Mouse (Mus musculus) hindbrain, embryonic 10.5 days (tissue): ENCODE data around the gene Babam2. TPM values are rescaled to one million over a fixed set of nuclear protein-coding genes. Genes with fewer than 3 reads are reported as not detected.

Experiments
- DNase-seq: peaks from one replicate; pipeline ENCODE4 v3.0.0-alpha.2; 2017; ENCODE audit warnings: low spot score
- H3K27ac ChIP-seq: fragments of 300-500 bp; sonication (generic); 2 replicates; pipeline ENCODE4 v1.5.1; 2016; ENCODE audit warnings: mild to moderate bottlenecking, moderate library complexity
- H3K27me3 ChIP-seq: fragments of 300-500 bp; sonication (generic); 2 replicates; pipeline ENCODE4 v1.6.1; 2016; ENCODE audit warnings: mild to moderate bottlenecking; ENCODE audit not compliant: poor library complexity, insufficient read depth, severe bottlenecking
- H3K36me3 ChIP-seq: fragments of 300-500 bp; sonication (generic); 2 replicates; pipeline ENCODE4 v1.6.1; 2016; ENCODE audit warnings: mild to moderate bottlenecking, moderate library complexity
- H3K4me1 ChIP-seq: fragments of 300-500 bp; sonication (generic); replicated peaks from 2 replicates; pipeline ENCODE4 v1.6.1; 2016; ENCODE audit warnings: mild to moderate bottlenecking
- H3K4me3 ChIP-seq: fragments of 300-500 bp; sonication (generic); 2 replicates; pipeline ENCODE4 v1.5.1; 2016; ENCODE audit warnings: mild to moderate bottlenecking, moderate library complexity
- H3K9me3 ChIP-seq: fragments of 300-500 bp; sonication (generic); 2 replicates; pipeline ENCODE4 v1.6.1; 2016; ENCODE audit warnings: mild to moderate bottlenecking, moderate library complexity
- WGBS: fragments of 180-500 bp; shearing (Covaris S2); methylation state at CpG from one replicate; pipeline ENCODE4 v1.1.7; 2016; 5-methylcytosine and 5-hydroxymethylcytosine counted together
- polyA plus RNA-seq: library from polyadenylated mRNA; unstranded; fragments of >200 nt; fragmentation: Nextera tagmentation; extraction: Ambion mirVana; gene quantifications from 2 replicates; pipeline ENCODE4 v1.2.1, GENCODE M21; 2016

Babam2 gene
- polyA plus RNA-seq, 1 experiment from 2014 or later = 36.8 TPM

DNA sequence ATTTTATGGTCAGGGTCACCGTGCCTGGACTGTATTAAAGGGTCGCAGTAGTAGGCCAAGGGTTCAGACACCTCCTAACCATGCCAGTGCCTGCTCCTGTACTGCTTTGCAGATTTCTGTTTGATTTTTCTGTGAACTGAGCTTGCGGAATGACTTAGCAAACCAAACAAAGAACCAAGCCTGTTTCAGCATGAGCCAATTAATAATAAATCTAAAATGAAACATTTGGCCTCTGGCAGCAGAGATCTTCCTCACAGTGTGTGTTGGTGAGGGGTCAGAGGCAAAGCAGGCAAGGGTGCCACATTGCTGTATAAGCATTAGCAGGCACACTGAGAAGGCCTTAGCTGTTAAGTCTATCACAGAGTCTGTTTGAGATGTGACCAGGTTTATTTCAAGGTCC lies 342.0 kb downstream of the Babam2 start:
- 82% methylated on average over 3 of the region's 3 CpGs for WGBS
- H3K27ac ChIP-seq = no peak overlapping the region
- H3K4me3 ChIP-seq = no peak overlapping the region
- no peak for DNase-seq
- no peaks in the 10 kb centered on the region for H3K9me3 ChIP-seq
- 0 out of 2 replicates have a peak, but pooled peaks cover 4% of the 10 kb centered on the region for H3K4me1 ChIP-seq
- no peaks in the 10 kb centered on the region for H3K36me3 ChIP-seq
- no peaks in the 10 kb centered on the region for H3K27me3 ChIP-seq

DNA sequence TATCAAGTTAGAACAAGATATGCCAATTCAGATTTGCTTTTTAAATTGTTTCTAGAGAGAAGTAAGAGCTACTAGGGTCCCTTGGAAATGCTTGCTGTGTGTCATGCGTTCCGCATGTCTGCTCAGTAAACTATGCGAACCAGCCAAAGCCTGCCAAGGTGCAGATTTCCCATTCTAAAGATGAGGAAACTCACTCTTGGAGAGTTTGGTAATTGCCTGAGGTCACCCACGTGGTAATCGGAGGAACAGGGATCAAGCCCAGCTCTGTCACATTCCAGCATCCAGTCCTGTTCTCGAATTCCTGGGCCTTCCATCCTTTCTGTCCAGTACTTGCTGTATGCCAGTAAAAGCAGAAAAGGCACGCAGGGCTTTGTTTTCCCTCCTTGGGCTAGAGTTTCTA lies 345.7 kb downstream of the Babam2 start:
- DNase-seq = no peak
- H3K27ac ChIP-seq = no peak overlapping the region
- H3K36me3 ChIP-seq = no peaks in the 10 kb centered on the region
- no peaks in the 10 kb centered on the region for H3K9me3 ChIP-seq
- H3K27me3 ChIP-seq = no peaks in the 10 kb centered on the region
- 0 out of 2 replicates have a peak, but pooled peaks cover 4% of the 10 kb centered on the region for H3K4me1 ChIP-seq
- 82% methylated on average over 7 of the region's 7 CpGs for WGBS
- H3K4me3 ChIP-seq = no peak overlapping the region

DNA sequence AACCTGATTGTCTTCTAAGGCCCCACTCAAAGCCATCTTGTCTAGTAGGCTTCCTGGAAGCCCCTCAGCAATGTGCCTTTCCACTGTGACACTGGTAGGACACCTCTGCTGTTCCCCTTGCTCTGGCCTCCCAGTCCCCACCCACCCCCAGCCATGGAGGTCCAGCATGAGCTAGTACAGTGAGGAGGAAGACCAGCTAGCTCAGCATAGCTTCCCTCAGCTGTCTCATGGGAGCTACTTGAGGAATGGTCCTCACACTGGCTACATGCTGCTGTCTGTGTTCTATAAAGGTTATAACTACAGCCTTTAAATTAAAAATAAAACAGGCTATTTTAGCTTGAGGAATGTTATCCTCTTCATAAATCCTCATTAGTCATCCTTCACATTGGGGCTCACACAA lies 346.5 kb downstream of the Babam2 start:
- Histone ChIP-seq H3K4me3 (no peak overlapping the region), H3K36me3 (no peaks in the 10 kb centered on the region), H3K27ac (no peak overlapping the region; the same call in 1 of the 2 replicates), H3K27me3 (no peaks in the 10 kb centered on the region), H3K4me1 (0 out of 2 replicates have a peak, but pooled peaks cover 4% of the 10 kb centered on the region), H3K9me3 (no peaks in the 10 kb centered on the region)
- no peak for DNase-seq

DNA sequence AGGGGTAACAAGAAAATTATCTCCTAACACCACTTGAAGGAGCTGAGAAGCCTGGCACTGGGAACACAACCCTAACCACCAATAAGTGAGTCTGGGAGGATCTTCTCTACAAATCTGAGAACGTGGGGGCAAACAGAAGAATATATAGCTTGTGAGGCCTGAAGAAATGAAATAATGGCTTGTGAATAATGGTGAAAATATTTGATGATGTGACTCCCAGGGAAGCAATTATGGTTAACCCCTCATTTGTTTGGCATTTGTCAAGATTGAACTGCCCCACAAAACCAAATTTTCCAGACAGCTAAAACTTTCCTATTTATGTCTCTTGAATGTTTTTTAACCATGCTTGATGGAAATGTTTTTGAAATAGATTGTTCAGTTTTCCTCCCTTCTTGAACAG lies 354.4 kb downstream of the Babam2 start:
- 78% methylated on average over 1 of the region's 1 CpGs for WGBS
- no peak for DNase-seq
- Histone ChIP-seq H3K4me1 (no peaks in the 10 kb centered on the region), H3K27me3 (no peaks in the 10 kb centered on the region), H3K4me3 (no peak overlapping the region), H3K27ac (no peak overlapping the region), H3K9me3 (no peaks in the 10 kb centered on the region), H3K36me3 (no peaks in the 10 kb centered on the region)

DNA sequence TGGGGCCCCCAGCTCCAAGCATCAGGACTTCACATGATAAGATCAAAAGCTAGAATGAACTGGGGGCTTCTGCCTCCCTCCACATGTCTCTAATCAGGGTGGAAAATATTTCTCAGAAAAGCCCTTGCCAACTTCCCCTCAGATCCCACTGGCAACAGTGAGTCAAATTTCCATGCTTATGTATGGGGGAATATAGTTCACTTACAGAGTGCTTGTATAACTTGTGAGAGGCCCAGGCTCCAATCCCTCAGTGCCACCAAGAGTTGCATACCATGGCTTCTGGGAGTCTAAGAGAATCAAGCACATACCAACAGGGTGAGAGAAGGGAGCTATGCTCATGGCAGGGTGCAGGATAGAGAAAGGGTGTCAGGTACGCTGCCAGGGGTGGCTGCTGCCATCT lies 355.0 kb downstream of the Babam2 start:
- H3K9me3 ChIP-seq = no peaks in the 10 kb centered on the region
- 92% methylated on average over 1 of the region's 1 CpGs for WGBS
- no peaks in the 10 kb centered on the region for H3K27me3 ChIP-seq
- no peak overlapping the region for H3K27ac ChIP-seq
- no peaks in the 10 kb centered on the region for H3K4me1 ChIP-seq
- H3K36me3 ChIP-seq = no peaks in the 10 kb centered on the region
- H3K4me3 ChIP-seq = no peak overlapping the region
- DNase-seq = no peak

DNA sequence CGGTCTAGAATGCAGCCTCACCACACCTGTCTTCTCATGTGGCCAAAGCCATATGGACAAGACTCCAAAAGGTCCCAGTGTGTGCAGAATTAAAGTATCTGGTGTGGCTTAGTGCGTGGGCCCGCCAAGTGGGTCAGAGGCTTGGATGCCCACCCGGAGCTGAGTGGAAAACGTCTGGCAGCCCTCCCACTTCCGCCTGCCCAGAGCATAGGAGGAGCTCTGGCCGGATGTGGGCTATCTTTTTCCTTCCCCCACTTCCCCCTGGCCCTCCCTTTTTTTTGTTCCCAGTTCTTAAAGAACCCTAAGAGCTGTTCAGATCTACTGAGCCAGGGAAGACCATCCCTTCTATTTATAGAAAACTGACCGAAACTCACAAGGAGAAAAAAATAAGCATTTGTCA lies 356.0 kb downstream of the Babam2 start:
- H3K4me1 ChIP-seq = no peaks in the 10 kb centered on the region
- no peak overlapping the region for H3K4me3 ChIP-seq
- H3K27me3 ChIP-seq = no peaks in the 10 kb centered on the region
- H3K9me3 ChIP-seq = no peaks in the 10 kb centered on the region
- no peaks in the 10 kb centered on the region for H3K36me3 ChIP-seq
- WGBS = 78% methylated on average over 8 of the region's 8 CpGs
- no peak for DNase-seq
- H3K27ac ChIP-seq = no peak overlapping the region

DNA sequence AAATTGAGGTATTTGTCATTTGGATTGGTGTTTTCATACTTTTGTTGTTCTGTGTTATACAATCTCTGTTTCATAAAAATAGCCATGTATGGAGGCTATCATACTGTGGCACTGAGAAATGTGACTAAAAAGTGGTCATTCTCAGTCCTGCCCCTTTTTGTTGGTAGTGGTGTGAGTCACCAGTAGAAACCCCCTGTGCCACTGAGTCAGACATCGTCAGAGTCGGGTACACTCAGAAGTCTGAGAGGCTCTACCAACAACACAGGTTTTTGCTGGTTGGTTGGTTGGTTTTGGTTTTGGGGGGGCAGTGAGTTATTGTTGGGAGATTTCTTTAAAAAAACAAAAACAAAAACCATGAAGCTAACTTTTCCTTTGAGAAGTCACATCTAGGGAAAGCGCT lies 358.2 kb downstream of the Babam2 start:
- Histone ChIP-seq H3K4me1 (no peaks in the 10 kb centered on the region), H3K4me3 (no peak overlapping the region), H3K27ac (no peak overlapping the region), H3K27me3 (no peaks in the 10 kb centered on the region), H3K9me3 (no peaks in the 10 kb centered on the region), H3K36me3 (no peaks in the 10 kb centered on the region)
- DNase-seq = no peak
- WGBS = 80% methylated on average over 3 of the region's 3 CpGs

DNA sequence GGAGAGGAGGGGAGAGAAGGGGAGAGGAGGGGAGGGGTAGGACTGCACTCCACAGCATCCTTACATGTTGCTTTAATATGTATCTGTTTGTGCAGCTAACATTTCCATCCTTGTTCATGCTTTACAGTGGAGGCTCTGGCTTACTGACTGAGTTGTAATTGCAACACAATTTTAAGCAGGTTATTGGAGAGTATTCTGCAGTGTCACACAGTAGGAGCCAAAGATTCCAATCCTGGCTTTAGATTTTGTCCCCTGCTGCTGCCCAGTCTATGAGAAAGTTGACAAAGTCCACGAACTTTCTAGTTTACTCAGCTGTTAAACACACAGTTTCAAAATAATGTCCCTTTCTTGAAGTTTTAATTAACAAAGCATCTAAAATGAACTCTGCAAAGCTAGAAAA lies 358.6 kb downstream of the Babam2 start:
- Histone ChIP-seq H3K27me3 (no peaks in the 10 kb centered on the region), H3K9me3 (no peaks in the 10 kb centered on the region), H3K4me1 (no peaks in the 10 kb centered on the region), H3K36me3 (no peaks in the 10 kb centered on the region), H3K4me3 (no peak overlapping the region), H3K27ac (no peak overlapping the region)
- no peak for DNase-seq
- WGBS = 62% methylated on average over 1 of the region's 1 CpGs

DNA sequence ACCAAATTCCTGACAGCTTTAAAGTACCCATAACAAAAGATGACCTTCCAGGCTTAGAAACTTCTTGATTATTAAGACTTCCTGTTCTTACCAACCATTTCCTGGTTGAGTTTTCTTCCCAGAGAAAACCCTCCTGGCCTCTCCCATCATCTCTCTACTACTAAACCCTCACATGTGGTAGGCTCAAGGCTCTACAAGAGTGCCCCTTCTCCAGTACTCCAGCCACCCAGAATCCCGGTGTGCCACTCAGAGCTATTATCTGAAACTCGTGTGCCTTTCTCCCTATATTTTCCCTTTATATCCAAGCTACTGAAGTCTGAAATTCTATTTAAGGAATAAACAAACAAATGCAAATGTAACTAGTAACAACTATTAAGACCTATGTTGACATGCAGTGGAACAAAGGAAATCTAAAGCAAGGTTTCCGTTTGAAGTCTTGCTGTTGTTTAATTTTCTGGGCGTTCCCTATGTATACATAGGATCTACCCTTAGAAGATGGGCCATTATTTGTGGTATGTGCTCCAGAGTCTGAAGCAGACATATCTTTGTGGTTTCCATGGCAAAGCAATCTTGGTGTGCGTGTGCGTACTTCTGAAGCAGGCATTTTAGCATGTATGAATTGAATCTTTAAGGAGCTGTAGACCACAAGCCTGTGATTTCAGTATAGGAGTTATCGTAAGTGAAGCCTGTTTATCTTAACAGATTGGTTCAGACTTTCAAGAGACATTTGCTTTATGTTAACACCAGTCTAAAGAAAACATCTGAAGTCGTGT lies 361.2 kb downstream of the Babam2 start:
- no peaks in the 10 kb centered on the region for H3K9me3 ChIP-seq
- no peak for DNase-seq
- H3K27me3 ChIP-seq = no peaks in the 10 kb centered on the region
- WGBS = 86% methylated on average over 8 of the region's 8 CpGs
- H3K27ac ChIP-seq = no peak overlapping the region
- H3K4me3 ChIP-seq = no peak overlapping the region
- H3K4me1 ChIP-seq = no peaks in the 10 kb centered on the region
- H3K36me3 ChIP-seq = no peaks in the 10 kb centered on the region

DNA sequence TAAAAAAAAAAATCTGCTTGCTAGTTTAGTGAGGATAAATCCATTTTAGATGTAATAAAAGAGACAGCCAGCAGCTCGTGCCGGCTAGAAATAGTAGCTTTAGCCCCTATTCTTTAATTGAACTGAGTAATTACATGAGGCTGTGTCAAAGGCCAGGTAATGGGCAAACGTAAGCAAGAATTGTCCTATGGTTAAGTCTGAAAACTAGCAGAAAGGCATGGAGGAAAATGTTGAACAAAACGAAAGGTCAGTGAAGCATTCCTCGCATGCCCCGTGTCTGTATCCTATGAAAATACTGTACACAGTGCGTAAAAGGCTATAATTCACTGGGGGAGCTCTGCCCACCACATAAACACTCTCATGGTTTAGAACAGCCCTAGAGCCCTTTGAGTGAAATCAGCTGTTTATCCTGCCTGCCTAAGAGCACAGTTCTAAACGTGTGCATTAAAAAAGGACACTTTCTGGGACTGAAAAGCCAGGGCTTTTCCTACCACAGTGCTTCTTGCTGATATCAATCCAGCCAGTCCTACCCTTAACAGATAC lies 361.8 kb downstream of the Babam2 start:
- H3K4me3 ChIP-seq = no peak overlapping the region
- no peaks in the 10 kb centered on the region for H3K9me3 ChIP-seq
- H3K27me3 ChIP-seq = no peaks in the 10 kb centered on the region
- no peak overlapping the region for H3K27ac ChIP-seq
- H3K4me1 ChIP-seq = no peaks in the 10 kb centered on the region
- H3K36me3 ChIP-seq = no peaks in the 10 kb centered on the region
- no peak for DNase-seq
- WGBS = 79% methylated on average over 8 of the region's 8 CpGs

DNA sequence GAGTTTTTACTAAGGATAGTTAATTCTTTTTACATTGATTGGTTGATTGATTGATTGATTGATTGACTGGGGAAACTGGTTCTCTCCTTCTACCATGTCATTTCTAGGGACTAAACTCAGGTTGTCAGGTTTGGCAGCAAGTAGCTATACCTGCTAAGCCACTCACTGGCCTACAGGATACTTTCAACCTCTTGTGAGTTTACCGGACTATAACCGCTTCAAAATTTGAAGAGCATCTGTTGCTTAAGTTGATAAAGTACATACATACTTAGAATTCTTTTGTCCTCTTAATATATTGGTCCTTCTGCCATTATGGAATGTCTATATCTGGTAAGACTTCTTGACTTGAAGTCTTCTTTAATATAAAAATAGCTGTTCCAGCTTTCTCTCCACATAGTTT lies 363.0 kb downstream of the Babam2 start:
- 95% methylated on average over 2 of the region's 2 CpGs for WGBS
- H3K27me3 ChIP-seq = no peaks in the 10 kb centered on the region
- H3K27ac ChIP-seq = no peak overlapping the region
- H3K9me3 ChIP-seq = no peaks in the 10 kb centered on the region
- H3K4me1 ChIP-seq = no peaks in the 10 kb centered on the region
- no peaks in the 10 kb centered on the region for H3K36me3 ChIP-seq
- DNase-seq = no peak
- H3K4me3 ChIP-seq = no peak overlapping the region

DNA sequence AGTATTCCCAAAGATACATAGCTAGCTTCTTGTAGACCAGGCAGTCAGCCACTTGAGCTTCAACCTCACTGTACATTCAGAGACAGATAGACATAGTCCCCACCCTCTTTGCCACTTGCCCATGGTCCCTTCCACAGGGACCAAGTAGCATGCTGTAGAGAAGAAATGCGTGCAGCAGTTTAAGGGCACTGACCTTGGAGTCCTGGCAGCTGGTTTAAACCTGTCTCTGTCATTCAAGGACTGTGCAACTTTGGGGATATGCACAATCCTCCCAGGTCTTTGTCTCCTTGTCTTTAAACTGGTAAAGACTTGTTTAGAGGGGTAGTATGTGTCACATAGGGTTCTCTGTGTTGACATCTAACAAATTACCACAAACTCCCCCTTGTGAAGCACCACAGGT lies 364.4 kb downstream of the Babam2 start:
- 83% methylated on average over 1 of the region's 1 CpGs for WGBS
- no peak for DNase-seq
- Histone ChIP-seq H3K4me3 (no peak overlapping the region), H3K27me3 (no peaks in the 10 kb centered on the region), H3K36me3 (no peaks in the 10 kb centered on the region), H3K27ac (no peak overlapping the region), H3K9me3 (no peaks in the 10 kb centered on the region), H3K4me1 (no peaks in the 10 kb centered on the region)

DNA sequence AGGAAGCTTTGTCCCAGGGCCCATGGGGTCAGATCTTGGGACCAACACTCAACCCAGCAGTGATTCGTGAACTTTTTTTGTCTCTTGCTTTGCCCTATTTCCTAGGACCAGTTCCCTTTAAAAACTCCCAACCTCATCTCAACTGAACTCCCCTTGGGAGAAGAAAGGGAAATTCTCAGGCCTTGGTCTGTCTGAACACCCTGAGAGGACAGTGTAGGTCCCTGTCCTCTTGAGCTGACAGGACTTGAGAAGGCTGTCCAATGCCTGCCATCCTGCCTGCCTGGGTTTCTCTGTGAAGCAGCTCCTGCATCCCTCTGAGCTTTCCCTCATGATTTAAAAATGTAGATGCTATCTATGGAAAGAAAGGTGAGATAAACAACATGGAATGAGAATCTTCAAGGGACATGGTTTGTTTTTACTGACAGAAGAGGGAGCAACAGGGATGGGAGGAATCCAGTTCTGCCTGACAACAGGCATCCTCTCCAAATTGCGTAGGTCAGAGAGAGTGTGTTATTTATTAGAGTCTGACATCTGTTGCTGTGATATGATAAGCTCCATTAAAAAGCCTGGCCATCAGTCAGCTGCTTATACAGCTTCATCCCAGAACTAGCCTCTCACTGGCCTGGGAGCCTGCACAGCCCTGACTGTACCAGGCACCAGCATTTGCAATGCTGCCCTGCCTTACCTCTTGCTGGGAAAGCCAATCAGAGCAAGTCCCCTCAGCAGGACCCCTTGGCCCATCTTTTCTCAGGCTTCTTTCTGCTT lies 367.0 kb downstream of the Babam2 start:
- 83% methylated on average over 2 of the region's 2 CpGs for WGBS
- Histone ChIP-seq H3K27ac (no peak overlapping the region), H3K4me1 (no peaks in the 10 kb centered on the region), H3K36me3 (no peaks in the 10 kb centered on the region), H3K4me3 (no peak overlapping the region), H3K27me3 (no peaks in the 10 kb centered on the region), H3K9me3 (no peaks in the 10 kb centered on the region)
- DNase-seq = no peak
